ENCODE assay signal across 26 mouse cellular contexts in genomic region chr2:65161715-65162114, GRCm38 (mm10).
"Had no signal": no experiment of that assay in that cellular context is flagged by ENCODE, and none has a peak within 500 bp of the region (broad histone marks: within the 10 kb centered on the region; RNA-seq: fewer than 3 reads in every experiment).

No protein-coding gene starts in this region.

- H3K4me1 ChIP-seq: heart, embryonic 15.5 days; hindbrain, embryonic 15.5 days; limb, embryonic 15.5 days; liver, embryonic 12.5 days had no signal

- DNase-seq: gastrocnemius, adult 2 months; gastrocnemius, postnatal 10 days; gastrocnemius, postnatal 25 days; heart, adult 18-20 months; heart, postnatal 14 days; heart, postnatal 36 days; kidney, adult 11 months; kidney, adult 2 months; kidney, adult 9 months; kidney, postnatal 14 days; kidney, postnatal 36 days; layer of hippocampus, adult 9-11 months; layer of hippocampus, postnatal 36 days; left cerebral cortex, postnatal 4 days had no signal

- H3K27me3 ChIP-seq: heart, embryonic 13.5 days; heart, embryonic 15.5 days; hindbrain, embryonic 13.5 days; hindbrain, embryonic 15.5 days; kidney, embryonic 15.5 days; limb, embryonic 13.5 days; limb, embryonic 15.5 days; liver, embryonic 12.5 days had no signal

- ATAC-seq: hindbrain, postnatal 0 days; intestine, embryonic 16.5 days; liver, embryonic 12.5 days had no signal

- H3K9me3 ChIP-seq: heart, embryonic 13.5 days; heart, embryonic 15.5 days; hindbrain, embryonic 13.5 days; hindbrain, embryonic 15.5 days; kidney, embryonic 15.5 days; limb, embryonic 13.5 days; limb, embryonic 15.5 days; liver, embryonic 12.5 days had no signal

- H3K4me3 ChIP-seq: gastrocnemius, adult 2 months; heart, embryonic 13.5 days; heart, embryonic 15.5 days; hindbrain, embryonic 13.5 days; hindbrain, embryonic 15.5 days; kidney, embryonic 15.5 days; limb, embryonic 13.5 days; limb, embryonic 15.5 days; liver, embryonic 12.5 days had no signal

- H3K36me3 ChIP-seq: heart, embryonic 13.5 days; heart, embryonic 15.5 days; hindbrain, embryonic 13.5 days; hindbrain, embryonic 15.5 days; kidney, embryonic 15.5 days; limb, embryonic 13.5 days; limb, embryonic 15.5 days; liver, embryonic 12.5 days had no signal

- H3K27ac ChIP-seq: gastrocnemius, adult 2 months; heart, embryonic 13.5 days; heart, embryonic 15.5 days; hindbrain, embryonic 13.5 days; hindbrain, embryonic 15.5 days; hindbrain, postnatal 0 days; kidney, embryonic 15.5 days; kidney, postnatal 0 days; limb, embryonic 13.5 days; limb, embryonic 15.5 days; liver, embryonic 12.5 days; liver, embryonic 14.5 days had no signal
